In genomic region chr13:6621831-6622230, GRCm38 (mm10) we compare ENCODE assay signal across 16 mouse cellular contexts. TPM values are rescaled to one million over a fixed set of nuclear protein-coding genes. Genes with fewer than 3 reads are reported as not detected.
DNase-seq lines count a peak whose midpoint lies in the region.
"Had no signal": no experiment of that assay in that cellular context is flagged by ENCODE, and none has a peak within 500 bp of the region (broad histone marks: within the 10 kb centered on the region; RNA-seq: fewer than 3 reads in every experiment).

No protein-coding gene starts in this region.

- peak; percentile 85 for DNase-seq in heart, adult 11 months
- DNase-seq in heart, postnatal 4 days = no peak
- DNase-seq in ES-CJ7 (ENCODE audit: low read depth, low spot score) = peak; percentile 29
- peak; percentile 59 for DNase-seq in ZHBTc4 (ENCODE audit: low read depth, low spot score)
- no peak for DNase-seq in embryo, embryonic 10 days (ENCODE audit: low spot score)
- DNase-seq: adrenal gland, adult 2 months; adrenal gland, postnatal 10 days; adrenal gland, postnatal 25 days; B cell, adult 2 months; cerebellum, adult 11 months; cerebellum, adult 18-20 months; cerebellum, adult 8-10 months; cerebellum, adult 9-11 months; cerebellum, postnatal 14 days; cerebellum, postnatal 36 days; forebrain, postnatal 0 days had no signal

RNA-seq across cellular contexts. Expression of gene Pfkp, which starts 26.7 kb away (rescaled TPM):
- 100 to 1,000 TPM in 1 of 2 experiments, 10 to 100 TPM in 1; 96.3 to 107 TPM for total RNA-seq in heart, postnatal 4 days (2021)

Comparison
In these comparisons a context has a peak if more than half of its experiments do, and no peak if none do; other contexts are left out.
1. DNase-seq: peak in heart, adult 11 months (single experiment), ES-CJ7 (single experiment) and ZHBTc4 (single experiment); none in heart, postnatal 4 days (single experiment) and embryo, embryonic 10 days (single experiment).